Mouse (Mus musculus): ENCODE measurements around the gene Crebrf. TPM values are rescaled to one million over a fixed set of nuclear protein-coding genes. Genes with fewer than 3 reads are reported as not detected.

Gene Crebrf
- polyA plus RNA-seq (2016; fragmentation: Nextera tagmentation; extraction: Ambion mirVana) = 7.3 and 11.4 TPM in 2 replicates

GRCm38 (mm10) chr17:26715271-26715758 is at the start of gene Crebrf:
TSS of gene Crebrf (plus strand) at chr17:26715650.
- peaks cover 2% of the 10 kb centered on the region; the same call in 1 of the 2 replicates for H3K27me3 ChIP-seq
- peak within 1 kb of the TSS; percentile 84 for H3K9ac ChIP-seq (replicated peaks)
- peak within 1 kb of the TSS; percentile 99 for H3K4me3 ChIP-seq
- WGBS = under 1% methylated on average over 41 of the region's 41 CpGs
- H3K9me3 ChIP-seq = no peaks in the 10 kb centered on the region
- peak within 1 kb of the TSS; percentile 88 for H3K27ac ChIP-seq (replicated peaks)
- H3K4me2 ChIP-seq (replicated peaks) = peak within 1 kb of the TSS; percentile 60
- peak; percentile 84 for ATAC-seq (ENCODE audit: low FRiP score, low read depth)
- 0 out of 2 replicates have a peak, but pooled peaks cover 8% of the 10 kb centered on the region for H3K4me1 ChIP-seq
- no peaks in the 10 kb centered on the region for H3K36me3 ChIP-seq

- no peak overlapping the region for H3K27ac ChIP-seq (replicated peaks)
- 53% methylated on average over 4 of the region's 4 CpGs for WGBS
- H3K4me1 ChIP-seq = peaks cover 3% of the 10 kb centered on the region; the same call in 1 of the 2 replicates
- H3K4me2 ChIP-seq (replicated peaks) = no peak overlapping the region
- ATAC-seq (ENCODE audit: low FRiP score, low read depth) = no peak
- 0 out of 2 replicates have a peak, but pooled peaks cover 7% of the 10 kb centered on the region for H3K27me3 ChIP-seq
- H3K36me3 ChIP-seq = no peaks in the 10 kb centered on the region
- no peak overlapping the region for H3K4me3 ChIP-seq
- H3K9ac ChIP-seq (replicated peaks) = no peak overlapping the region
- no peaks in the 10 kb centered on the region for H3K9me3 ChIP-seq
Observed at GRCm38 (mm10) chr17:26671268-26671667, 44.2 kb upstream of the Crebrf start.

GRCm38 (mm10) chr17:26675845-26676244 is 39.6 kb upstream of the Crebrf start:
- H3K4me1 ChIP-seq = peaks cover 20% of the 10 kb centered on the region
- peak overlapping the region; percentile 71 for H3K4me2 ChIP-seq (replicated peaks)
- WGBS = 30% methylated on average over 7 of the region's 7 CpGs
- peak overlapping the region; percentile 80; the same call in 1 of the 2 replicates for H3K27ac ChIP-seq (replicated peaks)
- H3K36me3 ChIP-seq = no peaks in the 10 kb centered on the region
- peak; percentile 30; the same call in 1 of the 2 replicates for ATAC-seq (ENCODE audit: low FRiP score, low read depth)
- H3K9ac ChIP-seq (replicated peaks) = peak overlapping the region; percentile 76
- H3K27me3 ChIP-seq = 0 out of 2 replicates have a peak, but pooled peaks cover 7% of the 10 kb centered on the region
- H3K4me3 ChIP-seq = peak overlapping the region; percentile 72
- H3K9me3 ChIP-seq = no peaks in the 10 kb centered on the region

GRCm38 (mm10) chr17:26676252-26676615 is 39.2 kb upstream of the Crebrf start:
- Histone ChIP-seq H3K36me3 (no peaks in the 10 kb centered on the region), H3K4me1 (peaks cover 20% of the 10 kb centered on the region), H3K4me3 (peak overlapping the region; percentile 72), H3K9me3 (no peaks in the 10 kb centered on the region), H3K27ac (replicated peaks) (peak overlapping the region; percentile 80), H3K4me2 (replicated peaks) (peak overlapping the region; percentile 71), H3K27me3 (0 out of 2 replicates have a peak, but pooled peaks cover 7% of the 10 kb centered on the region), H3K9ac (replicated peaks) (peak overlapping the region; percentile 76)
- under 1% methylated on average over 30 of the region's 30 CpGs for WGBS
- peak; percentile 91 for ATAC-seq (ENCODE audit: low FRiP score, low read depth)

- Histone ChIP-seq H3K4me1 (peaks cover 20% of the 10 kb centered on the region), H3K9ac (replicated peaks) (peak overlapping the region; percentile 76), H3K27ac (replicated peaks) (peak overlapping the region; percentile 80), H3K4me3 (peak overlapping the region; percentile 72), H3K4me2 (replicated peaks) (peak overlapping the region; percentile 71), H3K27me3 (0 out of 2 replicates have a peak, but pooled peaks cover 7% of the 10 kb centered on the region), H3K9me3 (no peaks in the 10 kb centered on the region), H3K36me3 (no peaks in the 10 kb centered on the region)
- peak; percentile 87 for ATAC-seq (ENCODE audit: low FRiP score, low read depth)
- 5% methylated on average over 26 of the region's 26 CpGs for WGBS
Observed at GRCm38 (mm10) chr17:26676616-26677376, 38.7 kb upstream of the Crebrf start.

GRCm38 (mm10) chr17:26677711-26678637 is 37.5 kb upstream of the Crebrf start:
- no peak for ATAC-seq (ENCODE audit: low FRiP score, low read depth)
- H3K4me2 ChIP-seq (replicated peaks) = peak overlapping the region; percentile 71
- no peaks in the 10 kb centered on the region for H3K9me3 ChIP-seq
- H3K9ac ChIP-seq (replicated peaks) = no peak overlapping the region
- H3K4me3 ChIP-seq = no peak overlapping the region
- peaks cover 20% of the 10 kb centered on the region for H3K4me1 ChIP-seq
- H3K27me3 ChIP-seq = 0 out of 2 replicates have a peak, but pooled peaks cover 7% of the 10 kb centered on the region
- 92% methylated on average over 7 of the region's 7 CpGs for WGBS
- peaks cover under 1% of the 10 kb centered on the region; the same call in 1 of the 2 replicates for H3K36me3 ChIP-seq
- H3K27ac ChIP-seq (replicated peaks) = no peak overlapping the region

- no peak overlapping the region for H3K4me3 ChIP-seq
- H3K27ac ChIP-seq (replicated peaks) = no peak overlapping the region
- peaks cover 12% of the 10 kb centered on the region for H3K36me3 ChIP-seq
- H3K9me3 ChIP-seq = no peaks in the 10 kb centered on the region
- no peak overlapping the region for H3K4me2 ChIP-seq (replicated peaks)
- no peak for ATAC-seq (ENCODE audit: low FRiP score, low read depth)
- H3K4me1 ChIP-seq = peaks cover 16% of the 10 kb centered on the region
- H3K27me3 ChIP-seq = no peaks in the 10 kb centered on the region
- WGBS = 90% methylated on average over 6 of the region's 6 CpGs
- no peak overlapping the region for H3K9ac ChIP-seq (replicated peaks)
Observed at GRCm38 (mm10) chr17:26681276-26681675, 34.2 kb upstream of the Crebrf start.

GRCm38 (mm10) chr17:26686334-26687000 is 29.0 kb upstream of the Crebrf start:
- no peak overlapping the region for H3K9ac ChIP-seq (replicated peaks)
- H3K4me1 ChIP-seq = peaks cover 9% of the 10 kb centered on the region; the same call in 1 of the 2 replicates
- H3K4me2 ChIP-seq (replicated peaks) = no peak overlapping the region
- H3K27me3 ChIP-seq = no peaks in the 10 kb centered on the region
- 91% methylated on average over 17 of the region's 17 CpGs for WGBS
- H3K36me3 ChIP-seq = peaks cover 12% of the 10 kb centered on the region
- no peak overlapping the region for H3K27ac ChIP-seq (replicated peaks)
- ATAC-seq (ENCODE audit: low FRiP score, low read depth) = no peak
- no peak overlapping the region for H3K4me3 ChIP-seq
- H3K9me3 ChIP-seq = no peaks in the 10 kb centered on the region

- WGBS = 74% methylated on average over 8 of the region's 8 CpGs
- no peak overlapping the region for H3K27ac ChIP-seq (replicated peaks)
- no peak overlapping the region for H3K4me3 ChIP-seq
- ATAC-seq (ENCODE audit: low FRiP score, low read depth) = no peak
- peaks cover 7% of the 10 kb centered on the region for H3K36me3 ChIP-seq
- no peak overlapping the region for H3K4me2 ChIP-seq (replicated peaks)
- H3K27me3 ChIP-seq = no peaks in the 10 kb centered on the region
- no peaks in the 10 kb centered on the region for H3K9me3 ChIP-seq
- no peak overlapping the region for H3K9ac ChIP-seq (replicated peaks)
- peaks cover 9% of the 10 kb centered on the region; the same call in 1 of the 2 replicates for H3K4me1 ChIP-seq
Observed at GRCm38 (mm10) chr17:26688795-26689735, 26.4 kb upstream of the Crebrf start.

GRCm38 (mm10) chr17:26689810-26690209 is 25.6 kb upstream of the Crebrf start:
- no peak overlapping the region for H3K9ac ChIP-seq (replicated peaks)
- no peak overlapping the region for H3K4me2 ChIP-seq (replicated peaks)
- H3K4me3 ChIP-seq = no peak overlapping the region
- H3K9me3 ChIP-seq = no peaks in the 10 kb centered on the region
- ATAC-seq (ENCODE audit: low FRiP score, low read depth) = no peak
- H3K4me1 ChIP-seq = peaks cover 9% of the 10 kb centered on the region; the same call in 1 of the 2 replicates
- H3K36me3 ChIP-seq = no peaks in the 10 kb centered on the region; the same call in 1 of the 2 replicates
- H3K27me3 ChIP-seq = no peaks in the 10 kb centered on the region
- WGBS = 88% methylated on average over 2 of the region's 2 CpGs
- no peak overlapping the region for H3K27ac ChIP-seq (replicated peaks)
